Mouse (Mus musculus) ES-E14 (cell line): Measurements from ENCODE around the gene Tmem215. TPM values are rescaled to one million over a fixed set of nuclear protein-coding genes. Genes with fewer than 3 reads are reported as not detected.

Source experiments
- DNase-seq: peaks from one replicate; pipeline ENCODE4 v3.0.0-alpha.2; 2013; ENCODE audit warnings: low read depth, low spot score
- H3K27ac ChIP-seq: 2 replicates; pipeline ENCODE4 v1.5.1; 2012; ENCODE audit warnings: low read depth, mild to moderate bottlenecking, low read length, moderate library complexity, mixed read lengths; ENCODE audit not compliant: poor library complexity, insufficient read depth, severe bottlenecking
- H3K36me3 ChIP-seq: 2 replicates; pipeline ENCODE4 v1.6.1; 2012; ENCODE audit warnings: mild to moderate bottlenecking, low read length, moderate library complexity, mixed read lengths; ENCODE audit not compliant: control insufficient read depth, poor library complexity, insufficient read depth, severe bottlenecking
- H3K4me1 ChIP-seq, 2 experiments: fragments of 150-350 bp in 1 of 2; sonication (generic) in 1 of 2; 2 replicates each; pipeline ENCODE4 v1.6.1; 2012; ENCODE audit warnings: low read length in 2 of 2, mild to moderate bottlenecking in 1 of 2, mixed read lengths in 1 of 2; ENCODE audit not compliant: control insufficient read depth in 2 of 2, insufficient read depth in 2 of 2, poor library complexity in 1 of 2
- H3K4me3 ChIP-seq, 2 experiments: fragments of 150-350 bp in 1 of 2; sonication (generic) in 1 of 2; 2 replicates each; pipeline ENCODE4 v1.5.1; 2012; ENCODE audit warnings: low read length in 2 of 2, low read depth in 1 of 2, mild to moderate bottlenecking in 1 of 2, mixed read lengths in 1 of 2; ENCODE audit not compliant: insufficient read depth in 1 of 2, poor library complexity in 1 of 2, severe bottlenecking in 1 of 2
- H3K9ac ChIP-seq: 2 replicates; pipeline ENCODE4 v1.6.1; 2012; ENCODE audit warnings: low read depth, mild to moderate bottlenecking, low read length, mixed read lengths; ENCODE audit not compliant: poor library complexity, insufficient read depth, severe bottlenecking
- H3K9me3 ChIP-seq: fragments of 150-350 bp; sonication (generic); 2 replicates; pipeline ENCODE4 v1.6.1; 2012; ENCODE audit warnings: low read depth, mild to moderate bottlenecking, low read length; ENCODE audit not compliant: control insufficient read depth, insufficient read depth
- CHD2 ChIP-seq: IDR thresholded peaks from 2 replicates; pipeline ENCODE4 v1.6.1; 2014; ENCODE audit warnings: mild to moderate bottlenecking, low read depth, low read length, inconsistent platforms
- HCFC1 ChIP-seq: IDR thresholded peaks from 2 replicates; pipeline ENCODE4 v1.6.1; 2012; ENCODE audit warnings: low read length, inconsistent platforms, borderline replicate concordance; ENCODE audit not compliant: insufficient read depth
- MAFK ChIP-seq: IDR thresholded peaks from 2 replicates; pipeline ENCODE4 v1.6.1; 2014; ENCODE audit warnings: mild to moderate bottlenecking, low read depth, low read length, inconsistent platforms; ENCODE audit not compliant: insufficient read depth
- ZC3H11A ChIP-seq: IDR thresholded peaks from 2 replicates; pipeline ENCODE4 v1.6.1; 2012; ENCODE audit warnings: low read depth, mild to moderate bottlenecking, inconsistent platforms, low read length, borderline replicate concordance
- ZNF384 ChIP-seq: IDR thresholded peaks from 2 replicates; pipeline ENCODE4 v1.6.1; 2012; ENCODE audit warnings: low read depth, low read length, inconsistent platforms
- in situ Hi-C, 2 experiments: fragments of 600-800 bp; cut with MboI; formaldehyde crosslinking; loops; one replicate each; pipeline ENCODE4 v1.15.1; 2025; ENCODE audit warnings: low sequenced_read_pairs in 2 of 2, inconsistent platforms in 1 of 2; ENCODE audit not compliant: unreplicated experiment in 2 of 2
- total RNA-seq: library from RNA; depleted of rRNA; stranded (reverse); fragments of 300-350 nt; gene quantifications from 2 replicates; pipeline ENCODE4 v1.2.3, GENCODE M21; 2012

The Tmem215 gene
- total RNA-seq, 1 experiment: 0.27 TPM

DNA sequence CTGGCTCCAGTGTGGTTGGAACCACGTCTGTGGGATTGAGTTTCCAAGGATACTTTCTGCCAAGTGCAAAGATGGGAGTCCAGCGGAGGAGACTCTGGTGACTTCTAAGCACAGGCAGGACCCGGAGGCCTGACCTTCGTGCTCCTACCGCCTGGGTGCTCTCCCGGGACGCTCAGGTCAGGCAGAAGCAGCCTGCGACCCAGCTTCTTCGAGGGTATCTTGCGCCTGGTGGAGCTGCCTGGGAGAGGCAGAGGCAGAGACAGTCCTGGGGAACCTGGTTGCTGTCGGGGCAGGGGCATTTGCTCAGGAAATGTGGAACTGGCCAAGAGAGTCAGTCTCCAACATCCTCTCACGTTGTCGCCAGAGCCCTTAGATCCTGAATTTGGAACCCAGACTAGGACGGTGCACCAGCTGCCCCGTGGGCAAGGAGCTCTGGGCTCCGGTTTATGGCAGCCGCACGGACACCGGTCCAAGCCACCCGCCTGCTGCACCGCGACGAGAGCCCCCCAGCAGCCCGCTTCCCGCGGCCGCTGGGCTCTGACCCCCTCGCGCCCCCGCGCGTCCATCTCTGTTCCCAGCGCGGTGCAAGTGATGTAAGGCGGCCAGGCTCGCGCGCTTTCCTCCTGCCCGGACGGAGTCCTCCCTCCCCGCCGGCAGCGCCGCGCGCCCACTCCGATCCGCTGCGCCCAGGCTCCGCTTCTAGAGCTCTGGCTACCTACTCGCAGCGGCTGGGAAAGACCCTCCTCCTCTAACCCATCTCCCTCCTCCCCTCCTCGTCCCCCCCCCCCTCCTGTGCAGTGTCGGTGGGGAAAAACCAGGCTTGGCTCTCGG lies 935 bp downstream of the Tmem215 start:
- in situ Hi-C loops: no loop called here
- TF ChIP-seq HCFC1: no peak
- TF ChIP-seq CHD2: no peak

DNA sequence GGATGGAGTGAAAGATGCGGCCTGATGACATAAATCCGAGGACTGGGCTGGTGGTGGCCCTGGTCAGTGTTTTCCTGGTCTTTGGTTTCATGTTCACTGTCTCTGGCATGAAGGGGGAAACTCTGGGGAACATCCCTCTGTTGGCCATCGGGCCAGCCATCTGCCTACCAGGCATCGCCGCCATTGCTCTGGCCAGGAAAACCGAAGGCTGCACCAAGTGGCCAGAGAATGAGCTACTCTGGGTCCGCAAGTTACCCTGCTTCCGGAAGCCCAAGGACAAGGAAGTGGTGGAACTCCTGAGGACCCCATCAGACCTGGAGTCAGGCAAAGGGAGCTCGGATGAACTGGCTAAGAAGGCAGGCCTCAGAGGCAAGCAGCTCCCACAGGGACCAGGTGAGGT lies 1.9 kb downstream of the Tmem215 start:
- no peak for TF ChIP-seq ZC3H11A
- TF ChIP-seq ZNF384: no peak
- TF ChIP-seq CHD2: no peak
- TF ChIP-seq MAFK: no peak
- no peak for TF ChIP-seq HCFC1
- Histone ChIP-seq H3K4me1 (no peaks in the 10 kb centered on the region), H3K36me3 (no peaks in the 10 kb centered on the region), H3K4me3 (no peak overlapping the region), H3K9me3 (no peaks in the 10 kb centered on the region), H3K27ac (no peak overlapping the region), H3K9ac (no peak overlapping the region)
- no peak for DNase-seq
- in situ Hi-C loops: no loop called here

More for the DNA sequence above, 935 bp downstream of the Tmem215 start:
- H3K9ac ChIP-seq: peak overlapping the region; percentile 27
- H3K4me1 ChIP-seq: no peaks in the 10 kb centered on the region
- no peaks in the 10 kb centered on the region for H3K36me3 ChIP-seq
- H3K27ac ChIP-seq: no peak overlapping the region
- H3K9me3 ChIP-seq: no peaks in the 10 kb centered on the region
- H3K4me3 ChIP-seq: peak overlapping the region; percentile 59 to 67
- peak; percentile 15 for DNase-seq

DNA sequence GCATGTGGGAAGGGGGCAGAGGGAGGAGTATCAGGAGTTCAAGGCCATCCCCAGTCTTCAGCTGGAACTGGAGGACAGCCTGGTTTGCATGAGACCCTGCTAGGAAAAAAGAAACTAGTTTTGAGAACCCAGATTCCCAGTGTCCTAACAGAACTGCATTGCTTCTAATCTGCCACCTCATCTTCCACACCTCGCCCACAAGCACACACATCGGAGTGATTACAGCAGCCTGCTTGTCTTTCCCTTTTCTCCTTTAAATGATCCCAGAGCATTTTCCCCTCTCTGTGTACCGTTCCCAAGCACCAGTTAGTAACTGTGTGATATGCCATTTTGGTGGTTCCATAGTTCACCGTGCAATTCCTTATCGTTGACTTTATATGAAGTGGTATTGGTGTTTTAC lies 6.0 kb downstream of the Tmem215 start:
- TF ChIP-seq MAFK (no peak), ZNF384 (no peak), HCFC1 (no peak), CHD2 (no peak), ZC3H11A (no peak)
- in situ Hi-C loops: no loop called here
- DNase-seq: no peak
- no peak overlapping the region for H3K4me3 ChIP-seq
- no peak overlapping the region for H3K27ac ChIP-seq
- no peaks in the 10 kb centered on the region for H3K4me1 ChIP-seq
- H3K36me3 ChIP-seq: no peaks in the 10 kb centered on the region
- no peak overlapping the region for H3K9ac ChIP-seq
- no peaks in the 10 kb centered on the region for H3K9me3 ChIP-seq

DNA sequence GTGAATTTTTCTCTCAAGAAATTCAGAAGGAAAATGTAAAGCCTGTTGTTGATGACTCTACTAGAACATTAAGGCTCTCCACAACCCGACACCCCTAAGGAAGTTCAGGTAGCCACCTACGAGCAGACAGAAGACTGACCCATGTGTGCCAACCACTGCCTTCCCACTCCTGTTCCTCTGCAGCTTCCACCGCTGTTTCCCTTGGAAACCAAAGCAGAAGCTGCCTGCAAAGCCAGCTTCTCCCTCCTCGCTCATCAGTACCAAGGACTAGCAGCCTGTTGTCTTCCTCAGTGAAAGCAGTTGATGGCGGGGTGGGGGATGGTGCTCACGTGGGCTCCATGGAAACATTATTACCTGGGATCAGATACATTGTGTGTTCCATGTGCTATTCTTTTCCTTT lies 14.6 kb downstream of the Tmem215 start:
- H3K36me3 ChIP-seq: no peaks in the 10 kb centered on the region
- H3K4me3 ChIP-seq: no peak overlapping the region
- DNase-seq: no peak
- in situ Hi-C loops: no loop called here
- H3K9ac ChIP-seq: no peak overlapping the region
- H3K9me3 ChIP-seq: no peaks in the 10 kb centered on the region
- H3K27ac ChIP-seq: no peak overlapping the region
- no peaks in the 10 kb centered on the region for H3K4me1 ChIP-seq
- TF ChIP-seq ZC3H11A (no peak), MAFK (no peak)

DNA sequence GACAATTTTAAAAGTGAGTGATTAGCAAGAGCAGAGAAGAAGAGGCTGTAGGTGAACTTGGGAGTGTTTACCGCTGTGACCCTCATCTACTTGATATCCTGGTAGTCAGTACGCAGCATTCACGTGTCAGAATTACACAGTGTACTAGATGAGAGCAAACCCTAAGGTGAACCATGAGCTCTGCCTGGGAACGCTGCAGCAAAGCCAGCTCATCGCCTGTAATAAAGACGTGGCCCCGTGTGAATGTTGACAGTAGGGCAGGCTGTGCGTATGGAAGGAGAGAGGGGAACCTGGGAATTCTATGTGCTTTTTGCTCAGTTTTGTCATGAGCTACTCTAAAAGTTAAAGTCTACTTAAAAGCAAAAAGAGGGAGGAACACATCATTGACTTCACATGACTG lies 19.8 kb downstream of the Tmem215 start:
- in situ Hi-C loops: no loop called here
- H3K4me3 ChIP-seq: no peak overlapping the region
- H3K9ac ChIP-seq: no peak overlapping the region
- no peak overlapping the region for H3K27ac ChIP-seq
- no peaks in the 10 kb centered on the region for H3K9me3 ChIP-seq
- TF ChIP-seq ZC3H11A: no peak
- no peak for TF ChIP-seq MAFK
- no peak for TF ChIP-seq HCFC1
- no peak for TF ChIP-seq ZNF384
- no peak for TF ChIP-seq CHD2
- H3K36me3 ChIP-seq: no peaks in the 10 kb centered on the region
- DNase-seq: no peak
- H3K4me1 ChIP-seq: no peaks in the 10 kb centered on the region
